Mouse (Mus musculus) midbrain, embryonic 14.5 days (tissue): ENCODE data around the gene Pwwp2a. TPM values are rescaled to one million over a fixed set of nuclear protein-coding genes. Genes with fewer than 3 reads are reported as not detected.

Source experiments
- ATAC-seq: fragments of 200-750 bp; cut with Nextera tagmentation; 2 replicates; pipeline ENCODE4 v1.8.0; 2017; ENCODE audit warnings: moderate number of reproducible peaks, moderate library complexity; ENCODE audit not compliant: low FRiP score, low TSS enrichment
- DNase-seq: peaks from one replicate; pipeline ENCODE4 v3.0.0-alpha.2; 2015
- H3K27ac ChIP-seq: fragments of 300-500 bp; sonication (generic); replicated peaks from 2 replicates; pipeline ENCODE4 v1.5.1; 2014; ENCODE audit warnings: mild to moderate bottlenecking, low read depth, low read length, moderate library complexity
- H3K27me3 ChIP-seq: fragments of 300-500 bp; sonication (generic); 2 replicates; pipeline ENCODE4 v1.6.1; 2014; ENCODE audit warnings: low read length, control low read depth, mixed read lengths; ENCODE audit not compliant: control insufficient read depth, insufficient read depth
- H3K36me3 ChIP-seq: fragments of 300-500 bp; sonication (generic); 2 replicates; pipeline ENCODE4 v1.6.1; 2014; ENCODE audit warnings: low read length, control low read depth; ENCODE audit not compliant: control insufficient read depth, insufficient read depth
- H3K4me1 ChIP-seq: fragments of 300-500 bp; sonication (generic); 2 replicates; pipeline ENCODE4 v1.6.1; 2014; ENCODE audit warnings: mild to moderate bottlenecking, antibody characterized with exemption, low read length, control low read depth; ENCODE audit not compliant: control insufficient read depth, insufficient read depth
- H3K4me2 ChIP-seq: fragments of 300-500 bp; sonication (generic); 2 replicates; pipeline ENCODE4 v1.6.1; 2014; ENCODE audit warnings: mild to moderate bottlenecking, low read length, moderate library complexity
- H3K4me3 ChIP-seq: fragments of 300-500 bp; sonication (generic); replicated peaks from 2 replicates; pipeline ENCODE4 v1.5.1; 2014; ENCODE audit warnings: low read depth, low read length
- H3K9ac ChIP-seq: fragments of 300-500 bp; sonication (generic); replicated peaks from 2 replicates; pipeline ENCODE4 v1.6.1; 2014; ENCODE audit warnings: mild to moderate bottlenecking, low read length, moderate library complexity
- H3K9me3 ChIP-seq: fragments of 300-500 bp; sonication (generic); 2 replicates; pipeline ENCODE4 v1.6.1; 2016; ENCODE audit warnings: low read length, control low read depth, mixed read lengths; ENCODE audit not compliant: control insufficient read depth
- WGBS: fragments of 180-500 bp; shearing (Covaris S2); extraction: QIAGEN DNeasy Blood & Tissue Kit; methylation state at CpG from one replicate; pipeline ENCODE4 v1.1.7; 2014; 5-methylcytosine and 5-hydroxymethylcytosine counted together
- polyA plus RNA-seq: library from polyadenylated mRNA; unstranded; fragments of >200 nt; fragmentation: Nextera tagmentation; extraction: Ambion mirVana; gene quantifications from 2 replicates; pipeline ENCODE4 v1.2.1, GENCODE M21; 2014

The Pwwp2a gene
- 43.0 and 47.1 TPM in 2 replicates for polyA plus RNA-seq

GRCm38 (mm10) chr11:43681472-43682414 is at the start of gene Pwwp2a:
Gene Pwwp2a (plus strand): TSS chr11:43681998.
- WGBS, result under 1% methylated on average over 62 of the region's 87 CpGs
- peak within 1 kb of the TSS; percentile 85 for H3K4me3 ChIP-seq
- peak; percentile 99 for ATAC-seq

GRCm38 (mm10) chr11:43632566-43632965 is 49.2 kb upstream of the Pwwp2a start:
- DNase-seq (no peak), ATAC-seq (no peak)
- no peak overlapping the region for H3K4me2 ChIP-seq
- peaks cover 6% of the 10 kb centered on the region for H3K4me1 ChIP-seq
- H3K9me3 ChIP-seq, result no peaks in the 10 kb centered on the region
- no peak overlapping the region for H3K27ac ChIP-seq
- H3K36me3 ChIP-seq, result no peaks in the 10 kb centered on the region
- no peaks in the 10 kb centered on the region for H3K27me3 ChIP-seq
- WGBS, result 65% methylated on average over 4 of the region's 4 CpGs
- no peak overlapping the region for H3K9ac ChIP-seq
- no peak overlapping the region for H3K4me3 ChIP-seq

More at GRCm38 (mm10) chr11:43681472-43682414, at the start of gene Pwwp2a:
- peak; percentile 99 for DNase-seq
- peaks cover 10% of the 10 kb centered on the region for H3K36me3 ChIP-seq
- H3K9ac ChIP-seq, result peak within 1 kb of the TSS; percentile 94
- no peaks in the 10 kb centered on the region for H3K27me3 ChIP-seq
- no peaks in the 10 kb centered on the region for H3K9me3 ChIP-seq
- H3K4me2 ChIP-seq, result peak within 1 kb of the TSS; percentile 64
- peak within 1 kb of the TSS; percentile 97 for H3K27ac ChIP-seq
- peaks cover 17% of the 10 kb centered on the region; the same call in 1 of the 2 replicates for H3K4me1 ChIP-seq

DNA sequence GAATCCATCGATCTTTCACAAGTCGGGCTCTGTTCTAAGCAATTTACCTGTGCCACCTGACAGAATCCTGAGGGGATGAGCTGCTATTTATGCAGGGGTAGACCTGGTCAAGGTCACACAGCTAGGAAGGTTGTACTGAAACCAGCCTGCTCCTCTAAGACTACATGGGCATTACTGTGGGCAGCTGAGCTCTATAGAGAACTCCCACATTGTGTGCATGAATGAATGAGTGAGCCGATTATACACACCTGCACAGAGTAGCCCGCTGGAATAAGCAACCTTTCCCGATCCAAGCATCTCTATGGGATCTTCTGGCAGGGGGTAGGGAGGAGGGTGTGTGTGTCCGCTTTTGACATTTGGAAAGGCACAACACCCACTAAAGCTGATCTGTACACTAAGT is 48.6 kb upstream of the Pwwp2a start:
- Histone ChIP-seq H3K9ac (no peak overlapping the region), H3K36me3 (no peaks in the 10 kb centered on the region), H3K4me1 (peaks cover 6% of the 10 kb centered on the region), H3K4me2 (no peak overlapping the region), H3K27ac (no peak overlapping the region), H3K9me3 (no peaks in the 10 kb centered on the region), H3K27me3 (no peaks in the 10 kb centered on the region), H3K4me3 (no peak overlapping the region)
- ATAC-seq (no peak), DNase-seq (no peak)
- 73% methylated on average over 6 of the region's 6 CpGs for whole genome bisulfite sequencing

DNA sequence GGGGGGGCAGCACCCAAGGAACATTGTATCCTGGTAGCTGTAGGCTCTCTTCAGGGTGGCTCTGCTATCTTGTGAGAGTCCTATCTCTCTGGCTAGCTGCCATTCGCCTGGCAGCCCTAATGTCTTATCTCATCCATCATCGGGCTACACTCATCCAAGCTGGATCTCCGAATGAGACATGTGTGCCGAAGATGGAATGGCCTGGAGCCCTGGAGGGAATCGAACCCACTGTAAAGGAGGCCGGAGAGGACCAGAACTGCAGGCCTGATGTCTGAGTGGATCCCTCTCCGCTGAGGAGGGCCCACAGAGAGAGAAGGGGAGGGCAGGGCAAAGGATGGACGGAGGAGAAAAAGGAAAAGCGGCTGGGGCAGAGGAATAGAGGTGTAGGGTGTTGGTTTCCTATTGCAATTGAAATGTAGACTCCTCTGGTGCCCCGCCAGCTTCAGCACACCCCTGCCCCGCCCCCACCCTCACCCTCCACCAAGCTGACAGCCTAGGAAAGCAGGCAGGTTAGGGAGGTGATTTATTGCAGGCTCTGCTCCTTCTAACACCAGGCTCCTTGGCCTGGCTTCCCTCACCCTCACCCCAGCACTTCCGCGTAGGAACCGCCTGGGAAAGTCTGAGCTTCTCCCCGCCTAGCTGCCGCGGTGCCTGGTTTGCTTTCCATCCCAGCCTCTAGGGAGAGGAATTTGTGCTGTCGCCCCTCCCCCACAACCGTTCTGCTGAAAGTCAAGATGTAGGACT is 48.0 kb upstream of the Pwwp2a start:
- WGBS, result 23% methylated on average over 19 of the region's 19 CpGs
- ATAC-seq (peak; percentile 60), DNase-seq (peak; percentile 78)
- Histone ChIP-seq H3K9me3 (no peaks in the 10 kb centered on the region), H3K27ac (no peak overlapping the region; the same call in 1 of the 2 replicates), H3K9ac (no peak overlapping the region), H3K36me3 (no peaks in the 10 kb centered on the region), H3K27me3 (no peaks in the 10 kb centered on the region), H3K4me1 (peaks cover 6% of the 10 kb centered on the region), H3K4me3 (no peak overlapping the region), H3K4me2 (peak overlapping the region; percentile 21; the same call in 1 of the 2 replicates)

DNA sequence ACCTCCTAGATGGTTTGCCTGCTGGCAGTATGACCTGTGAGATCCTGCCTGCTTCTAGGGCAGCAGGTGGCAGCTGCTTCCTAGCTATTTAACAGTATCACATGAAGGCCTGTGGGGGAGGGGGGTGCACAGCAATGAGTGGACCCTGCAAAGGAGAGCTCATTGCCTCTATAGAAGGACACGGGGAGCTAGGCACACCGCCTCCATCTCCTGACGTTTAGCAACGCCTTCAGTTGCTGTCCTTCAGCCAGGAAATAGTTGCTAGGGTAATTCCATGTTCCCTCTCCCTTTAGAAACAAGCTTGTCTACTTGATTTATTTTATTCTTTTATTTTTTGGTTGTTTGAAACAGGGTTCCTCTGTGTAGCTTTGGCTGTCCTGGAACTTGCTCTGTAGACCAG is 45.0 kb upstream of the Pwwp2a start:
- DNase-seq, result no peak
- H3K4me1 ChIP-seq, result peaks cover 6% of the 10 kb centered on the region
- 80% methylated on average over 4 of the region's 4 CpGs for WGBS

GRCm38 (mm10) chr11:43638486-43638885 is 43.3 kb upstream of the Pwwp2a start:
- H3K4me3 ChIP-seq, result no peak overlapping the region
- no peak overlapping the region for H3K9ac ChIP-seq
- WGBS, result 97% methylated on average over 3 of the region's 3 CpGs
- no peak for ATAC-seq
- H3K4me2 ChIP-seq, result no peak overlapping the region
- H3K4me1 ChIP-seq, result peaks cover 13% of the 10 kb centered on the region
- H3K9me3 ChIP-seq, result no peaks in the 10 kb centered on the region
- no peaks in the 10 kb centered on the region for H3K27me3 ChIP-seq
- DNase-seq, result no peak
- H3K27ac ChIP-seq, result no peak overlapping the region
- no peaks in the 10 kb centered on the region for H3K36me3 ChIP-seq

More for the DNA sequence above, 45.0 kb upstream of the Pwwp2a start:
- Histone ChIP-seq H3K27me3 (no peaks in the 10 kb centered on the region), H3K4me2 (no peak overlapping the region), H3K4me3 (no peak overlapping the region), H3K9ac (no peak overlapping the region), H3K27ac (no peak overlapping the region), H3K36me3 (no peaks in the 10 kb centered on the region), H3K9me3 (no peaks in the 10 kb centered on the region)
- ATAC-seq, result no peak

DNA sequence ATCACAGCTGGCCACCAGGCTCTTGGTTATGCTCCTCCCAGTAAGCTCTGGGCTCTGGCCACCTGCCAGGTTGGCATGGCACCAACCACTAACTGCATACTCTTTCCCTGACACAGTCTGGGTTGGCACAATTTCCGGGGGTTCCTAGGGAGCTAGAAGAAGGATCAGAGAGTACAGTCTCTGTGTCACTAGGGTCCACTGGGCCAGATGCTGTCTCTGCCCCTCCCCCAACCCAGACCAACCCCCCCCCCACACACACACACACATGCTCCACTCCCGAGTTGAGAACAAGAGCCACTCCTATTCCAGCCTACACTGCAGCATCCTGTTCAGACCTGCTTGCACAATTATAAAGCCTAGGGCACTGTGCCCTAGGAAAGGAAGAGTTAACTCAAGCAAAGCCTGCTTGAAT is 38.6 kb upstream of the Pwwp2a start:
- no peak overlapping the region for H3K9ac ChIP-seq
- peak overlapping the region; percentile 69 for H3K27ac ChIP-seq
- peak; percentile 85 for ATAC-seq
- DNase-seq, result peak; percentile 84
- H3K4me1 ChIP-seq, result peaks cover 17% of the 10 kb centered on the region
- H3K4me3 ChIP-seq, result no peak overlapping the region
- H3K9me3 ChIP-seq, result no peaks in the 10 kb centered on the region
- H3K27me3 ChIP-seq, result no peaks in the 10 kb centered on the region
- H3K4me2 ChIP-seq, result no peak overlapping the region
- no peaks in the 10 kb centered on the region for H3K36me3 ChIP-seq
- WGBS, result 20% methylated on average over 2 of the region's 2 CpGs

DNA sequence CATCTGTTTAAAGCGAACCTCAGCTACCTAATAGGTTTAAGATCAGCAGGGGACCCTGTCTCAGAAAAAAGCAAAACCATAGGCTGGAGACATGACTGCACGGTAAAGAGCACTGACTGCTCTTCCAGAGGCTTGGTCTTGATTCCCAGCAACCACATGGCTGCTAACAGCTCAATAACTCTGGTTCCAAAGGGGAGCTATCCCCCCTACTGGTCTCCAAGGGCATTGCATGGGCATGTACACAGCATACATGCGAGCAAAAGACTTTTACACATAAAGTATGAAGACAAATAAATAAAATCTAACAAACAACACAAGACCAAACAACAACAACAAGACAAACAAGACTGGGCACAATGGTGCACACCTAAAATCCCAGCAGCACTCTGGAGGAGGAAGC is 36.5 kb upstream of the Pwwp2a start:
- WGBS, result 87% methylated on average over 3 of the region's 3 CpGs
- H3K9ac ChIP-seq, result no peak overlapping the region

More for the DNA sequence above, 36.5 kb upstream of the Pwwp2a start:
- Histone ChIP-seq H3K27me3 (no peaks in the 10 kb centered on the region), H3K27ac (no peak overlapping the region), H3K4me1 (peaks cover 17% of the 10 kb centered on the region), H3K4me2 (no peak overlapping the region), H3K9me3 (no peaks in the 10 kb centered on the region), H3K4me3 (no peak overlapping the region), H3K36me3 (no peaks in the 10 kb centered on the region)
- ATAC-seq (no peak), DNase-seq (no peak)
